Mouse (Mus musculus) testis, adult 10 weeks (tissue): ENCODE measurements around the gene Iscu. TPM values are rescaled to one million over a fixed set of nuclear protein-coding genes. Genes with fewer than 3 reads are reported as not detected.

ENCODE experiments used
- polyA plus RNA-seq: library from polyadenylated mRNA; stranded (reverse); fragments of 350-450 nt; fragmentation: Illumina TruSeq; extraction: RNeasy Lipid Tissue Mini Kit (QIAGEN cat#74804); gene quantifications from one replicate; pipeline ENCODE4 v1.2.3, GENCODE M21; 2014; ENCODE audit warnings: low read depth, low replicate concordance

The Iscu gene
- 27.4 TPM for polyA plus RNA-seq

DNA sequence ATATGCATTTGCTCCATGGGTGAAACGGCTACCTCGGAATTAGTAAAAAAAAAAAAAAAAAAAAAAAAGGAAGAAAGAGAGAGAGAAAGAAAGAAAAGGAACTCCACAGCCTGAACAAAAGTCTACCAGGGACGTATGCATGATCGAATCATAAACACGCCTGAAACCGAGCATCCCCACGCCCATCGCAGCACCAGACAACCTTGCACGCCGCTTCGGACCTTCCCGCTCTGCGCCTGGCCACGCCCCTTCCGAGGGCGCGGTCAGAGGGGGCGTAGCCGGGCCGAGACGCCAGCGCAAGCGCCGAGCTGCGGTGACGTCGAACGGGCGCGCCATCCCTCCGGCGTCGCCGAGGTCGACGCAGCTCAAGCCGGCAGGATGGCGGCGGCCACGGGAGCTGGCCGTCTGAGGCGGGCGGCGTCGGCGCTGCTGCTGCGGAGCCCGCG is at the start of gene Iscu, which contains the start of gene Sart3:
Iscu (plus strand) TSS at position 299 of the 446 bp plus-strand sequence.
Sart3 (minus strand) TSS at position 61 of the 446 bp plus-strand sequence.

GRCm38 (mm10) chr5:113724446-113724845 is 48.1 kb upstream of the Iscu start, which contains the start of gene 1700069L16Rik:
1700069L16Rik (minus strand) TSS chr5:113724772.

DNA sequence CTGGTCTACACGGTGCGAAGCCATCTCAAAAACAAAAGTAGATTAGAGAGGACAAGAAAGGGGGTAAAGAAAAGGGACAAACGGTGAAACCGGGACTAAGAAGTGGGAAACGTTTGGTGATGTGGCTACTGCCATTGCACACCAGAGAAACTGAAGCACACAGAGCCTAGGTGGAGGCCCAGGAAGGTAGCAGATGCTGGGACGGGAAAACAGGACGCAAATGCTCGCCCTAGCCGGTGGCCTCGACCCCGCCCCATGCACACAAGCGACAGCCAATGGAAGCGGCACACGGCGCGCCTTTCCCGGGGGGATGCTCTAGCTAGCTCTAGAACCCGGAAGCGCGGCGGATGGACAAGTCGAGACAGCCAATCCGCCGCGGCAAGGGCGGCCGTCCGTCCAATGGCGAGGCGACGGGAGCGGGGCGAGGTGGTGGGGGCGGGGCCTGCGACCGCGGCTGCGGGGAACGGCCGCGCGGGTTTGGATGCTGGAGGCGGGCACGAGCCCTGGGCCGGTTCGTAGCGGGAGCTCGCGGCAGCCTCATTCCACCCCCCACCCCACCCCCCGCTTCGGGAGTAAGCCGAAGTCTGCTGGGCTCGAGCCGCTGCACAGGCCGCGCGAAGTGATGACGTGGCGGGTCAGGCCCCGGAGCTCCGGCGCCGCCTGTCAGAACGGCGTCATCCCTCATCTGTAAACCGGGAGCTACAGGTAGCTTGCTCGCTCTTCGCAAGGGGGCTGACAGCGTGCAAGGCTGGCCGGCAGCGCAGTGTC is 37.0 kb upstream of the Iscu start, which contains the start of gene Ficd:
Ficd (plus strand) TSS at position 459 of the 768 bp plus-strand sequence.

DNA sequence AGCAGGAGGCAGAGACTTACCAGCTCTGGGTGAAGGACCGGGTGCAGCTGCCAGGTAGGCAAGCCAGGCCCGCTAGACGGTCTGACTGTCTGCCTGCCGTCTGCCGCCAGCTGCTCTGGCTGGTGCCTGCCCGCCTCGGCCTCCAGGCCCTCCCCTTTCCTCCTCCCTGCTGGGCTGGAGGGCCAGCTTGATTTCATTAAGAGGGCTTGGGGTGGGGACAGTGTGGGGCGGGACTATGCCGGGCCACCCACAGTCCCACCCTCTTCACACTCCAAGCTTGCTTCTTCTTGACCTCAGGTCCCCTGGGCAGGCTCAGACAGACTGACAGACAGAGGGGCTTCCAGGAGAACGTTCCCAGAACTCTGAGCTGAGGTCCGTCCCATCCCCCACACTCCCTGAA is 27.7 kb downstream of the Iscu start, which contains the start of gene Tmem119:
Tmem119 (minus strand) TSS at position 237 of the 400 bp plus-strand sequence.

Other genes starting within 250 kb of the Iscu start
- 3.4 TPM for gene Cmklr1, start 122.3 kb upstream of the Iscu start, polyA plus RNA-seq
- 5.3 TPM for gene 1700069L16Rik, start 48.0 kb upstream of the Iscu start, polyA plus RNA-seq
- gene Ficd, start 36.9 kb upstream of the Iscu start, polyA plus RNA-seq: 1.1 TPM
- gene Sart3, start 238 bp upstream of the Iscu start, polyA plus RNA-seq: 1.6 TPM
- not detected for gene Tmem119, start 27.8 kb downstream of the Iscu start, polyA plus RNA-seq
- gene Selplg, start 59.9 kb downstream of the Iscu start, polyA plus RNA-seq: not detected
- gene Coro1c, start 136.0 kb downstream of the Iscu start, polyA plus RNA-seq: 5.6 TPM
- gene Ssh1, start 221.1 kb downstream of the Iscu start, polyA plus RNA-seq: 1.2 TPM
- not detected for gene Dao, start 231.0 kb downstream of the Iscu start, polyA plus RNA-seq